Mouse (Mus musculus) myocyte (in vitro differentiated cells): ENCODE results near the gene Lta.

ENCODE experiments used
- E2F4 ChIP-seq: IDR thresholded peaks from one replicate; pipeline ENCODE4 v1.6.1; 2011; ENCODE audit warnings: mild to moderate bottlenecking, control low read depth, moderate library complexity; ENCODE audit not compliant: insufficient read depth
- MAX ChIP-seq: IDR thresholded peaks from one replicate; pipeline ENCODE4 v1.6.1; 2011; ENCODE audit warnings: low read depth, mild to moderate bottlenecking, control low read depth
- MYOG ChIP-seq, 3 experiments: IDR thresholded peaks; one replicate each; pipeline ENCODE4 v1.6.1; 2011; ENCODE audit warnings: control low read depth in 2 of 3, low read depth in 2 of 3, mild to moderate bottlenecking in 2 of 3; ENCODE audit not compliant: insufficient read length in 2 of 3, control insufficient read depth in 1 of 3, insufficient read depth in 1 of 3
- POLR2A ChIP-seq: IDR thresholded peaks from one replicate; pipeline ENCODE4 v1.6.1; 2011; ENCODE audit warnings: low read depth, mild to moderate bottlenecking, control low read depth, moderate library complexity; ENCODE audit not compliant: insufficient read length
- POLR2AphosphoS2 ChIP-seq: IDR thresholded peaks from one replicate; pipeline ENCODE4 v1.6.1; 2011; ENCODE audit warnings: low read depth, control low read depth; ENCODE audit not compliant: insufficient read length
- SRF ChIP-seq: IDR thresholded peaks from one replicate; pipeline ENCODE4 v1.6.1; 2011; ENCODE audit warnings: low read depth; ENCODE audit not compliant: control insufficient read depth, insufficient read length
- TCF12 ChIP-seq: IDR thresholded peaks from one replicate; pipeline ENCODE4 v1.6.1; 2011; ENCODE audit warnings: mild to moderate bottlenecking, control low read depth; ENCODE audit not compliant: poor library complexity, insufficient read depth, severe bottlenecking
- TCF3 ChIP-seq: IDR thresholded peaks from one replicate; pipeline ENCODE4 v1.6.1; 2011; ENCODE audit warnings: low read depth, control low read depth; ENCODE audit not compliant: insufficient read length
- USF1 ChIP-seq: IDR thresholded peaks from one replicate; pipeline ENCODE4 v1.6.1; 2011; ENCODE audit warnings: low read depth, mild to moderate bottlenecking, control low read depth, moderate library complexity

DNA sequence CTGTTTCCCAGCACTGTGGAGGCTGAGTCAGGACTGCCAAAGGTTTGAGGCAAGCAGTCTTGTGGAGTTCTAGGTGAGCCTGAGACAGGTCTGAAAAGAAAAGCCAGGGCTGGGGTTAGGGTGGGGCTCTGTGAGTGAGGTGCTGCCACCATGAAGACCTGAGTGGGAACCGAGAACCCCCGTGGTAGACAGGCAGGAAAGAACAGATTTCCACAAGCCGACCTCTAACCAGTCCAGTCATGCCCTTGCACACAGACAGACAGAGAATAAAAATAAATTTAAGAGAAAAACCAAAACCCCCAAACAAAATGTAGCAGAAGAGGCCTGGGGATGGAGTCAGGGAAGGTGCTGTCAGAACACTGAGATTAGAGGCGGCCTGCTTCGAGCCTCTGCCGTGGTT lies 29.8 kb downstream of the Lta start:
- TF ChIP-seq POLR2A (no peak), MYOG (IDR thresholded peaks at IDR 0.05; ENCODE audit: control insufficient read depth in 1 of 3, insufficient read depth in 1 of 3, insufficient read length in 2 of 3, low read depth in 2 of 3) (no peak), TCF3 (no peak), MAX (no peak), E2F4 (no peak), USF1 (no peak), SRF (no peak), POLR2AphosphoS2 (no peak), TCF12 (no peak)
